ENCODE assay signal across 28 mouse cellular contexts in the genomic region with DNA sequence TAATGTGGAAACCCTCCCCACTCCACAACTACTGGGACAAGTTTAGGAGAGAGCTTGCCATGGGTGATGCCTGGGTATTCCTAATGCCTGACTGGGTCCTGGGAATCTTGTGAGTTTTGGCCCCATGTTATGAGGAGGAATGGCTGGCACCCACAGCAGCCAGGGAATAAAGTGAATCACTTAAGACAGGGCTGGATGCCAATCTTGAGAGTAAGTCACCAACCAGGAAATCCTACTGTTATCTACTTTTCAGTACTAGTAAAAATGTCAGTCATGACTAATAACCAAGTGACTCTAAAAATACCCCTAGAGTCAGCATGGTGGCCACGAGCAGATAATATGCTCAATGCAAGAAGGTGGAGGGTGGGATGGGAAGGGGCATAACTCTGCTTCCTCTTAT.
A peak's percentile ranks its signal among the peaks of the same experiment; 100 is the strongest.
DNase-seq lines count a peak whose midpoint lies in the region; ATAC-seq and TF ChIP-seq lines count a peak whose summit lies in the region.
"Had no signal": no experiment of that assay in that cellular context is flagged by ENCODE, and none has a peak within 500 bp of the region (broad histone marks: within the 10 kb centered on the region; RNA-seq: fewer than 3 reads in every experiment).

No protein-coding gene starts in this region.

- WGBS in heart, embryonic 13.5 days: 3% methylated on average over 1 of the region's 1 CpGs

- no peak overlapping the region for H3K4me2 ChIP-seq in heart, embryonic 13.5 days
- H3K4me2 ChIP-seq: hindbrain, embryonic 15.5 days; limb, embryonic 12.5 days; liver, embryonic 11.5 days; midbrain, embryonic 11.5 days; stomach, embryonic 15.5 days had no signal

- ATAC-seq in heart, embryonic 13.5 days (ENCODE audit: extremely low read depth, insufficient number of reproducible peaks, low FRiP score, low TSS enrichment): no peak
- ATAC-seq: activated CD4-positive, CD25-positive, alpha-beta regulatory T cell, adult 4 months; forebrain, embryonic 16.5 days; intestine, embryonic 16.5 days; liver, postnatal 0 days had no signal

- peak; percentile 15 to 67 for DNase-seq in adrenal gland, adult (ENCODE audit: inconsistent age in 2 of 2, low spot score in 1 of 2)
- no peak for DNase-seq in adrenal gland, adult 18-20 months (ENCODE audit: low spot score in 2 of 2)
- DNase-seq in heart, adult 18-20 months: no peak
- DNase-seq in heart, postnatal 4 days: peak; percentile 15
- no peak for DNase-seq in heart, adult 8-10 months (ENCODE audit: low spot score)
- DNase-seq in layer of hippocampus, adult 18-20 months (ENCODE audit: low spot score in 2 of 2): no peak
- DNase-seq: cerebellum, adult 11 months; cerebellum, adult 9-11 months; gastrocnemius, postnatal 10 days; kidney, adult 9 months; kidney, postnatal 14 days; liver, postnatal 0 days; lung, postnatal 14 days; thymus, adult 18-20 months; thymus, postnatal 36 days had no signal

- no peak overlapping the region for H3K4me3 ChIP-seq in heart, embryonic 13.5 days
- no peak overlapping the region for H3K4me3 ChIP-seq in embryonic fibroblast, embryonic 13.5 days (ENCODE audit: insufficient read depth, low read length)
- H3K4me3 ChIP-seq: embryonic facial prominence, embryonic 10.5 days; forebrain, embryonic 10.5 days; hindbrain, embryonic 15.5 days; layer of hippocampus, adult 2 months; limb, embryonic 12.5 days; stomach, embryonic 15.5 days had no signal

- peak overlapping the region; percentile 50; the same call in 1 of the 2 replicates for H3K27ac ChIP-seq in heart, embryonic 13.5 days (replicated peaks)
- H3K27ac ChIP-seq in embryonic fibroblast, embryonic 13.5 days (ENCODE audit: insufficient read depth, low read length): peak overlapping the region; percentile 90
- H3K27ac ChIP-seq: embryonic facial prominence, embryonic 10.5 days; forebrain, embryonic 10.5 days; hindbrain, embryonic 15.5 days; layer of hippocampus, adult 2 months; limb, embryonic 12.5 days; stomach, embryonic 15.5 days had no signal

- no peak for TF ChIP-seq CTCF in embryonic fibroblast, embryonic 13.5 days (IDR thresholded peaks at IDR 0.05; ENCODE audit: borderline replicate concordance, insufficient read depth, low read length)

- H3K9ac ChIP-seq in heart, embryonic 13.5 days: no peak overlapping the region
- H3K9ac ChIP-seq: hindbrain, embryonic 15.5 days; limb, embryonic 12.5 days; liver, postnatal 0 days; stomach, embryonic 15.5 days had no signal

- no peaks in the 10 kb centered on the region for H3K36me3 ChIP-seq in heart, embryonic 13.5 days
- H3K36me3 ChIP-seq: embryonic facial prominence, embryonic 10.5 days; forebrain, embryonic 10.5 days; hindbrain, embryonic 15.5 days; limb, embryonic 12.5 days; stomach, embryonic 15.5 days had no signal

- H3K9me3 ChIP-seq in heart, embryonic 13.5 days: no peaks in the 10 kb centered on the region
- H3K9me3 ChIP-seq: embryonic facial prominence, embryonic 10.5 days; forebrain, embryonic 10.5 days; hindbrain, embryonic 15.5 days; limb, embryonic 12.5 days; stomach, embryonic 15.5 days had no signal

- H3K27me3 ChIP-seq in heart, embryonic 13.5 days (replicated peaks): no peaks in the 10 kb centered on the region
- H3K27me3 ChIP-seq: hindbrain, embryonic 15.5 days; limb, embryonic 12.5 days; stomach, embryonic 15.5 days had no signal

- peaks cover 41% of the 10 kb centered on the region for H3K4me1 ChIP-seq in heart, embryonic 13.5 days
- peaks cover 32% of the 10 kb centered on the region for H3K4me1 ChIP-seq in embryonic fibroblast, embryonic 13.5 days (ENCODE audit: control insufficient read depth, insufficient read depth, low read length)
- H3K4me1 ChIP-seq: forebrain, embryonic 10.5 days; hindbrain, embryonic 15.5 days; limb, embryonic 12.5 days; stomach, embryonic 15.5 days had no signal

- TF ChIP-seq POLR2A in embryonic fibroblast, embryonic 13.5 days (IDR thresholded peaks at IDR 0.05; ENCODE audit: low read depth, low read length): no peak

Comparison
In these comparisons a context has a peak if more than half of its experiments do, and no peak if none do; other contexts are left out.
1. DNase-seq: peak in adrenal gland, adult (2 of 2) and heart, postnatal 4 days (single experiment); none in adrenal gland, adult 18-20 months (0 of 2), heart, adult 18-20 months (0 of 2), heart, adult 8-10 months (single experiment) and layer of hippocampus, adult 18-20 months (0 of 2).